Mouse (Mus musculus) macrophage (primary cell): ENCODE results near the gene Ciapin1. TPM values are rescaled to one million over a fixed set of nuclear protein-coding genes. Genes with fewer than 3 reads are reported as not detected.

ENCODE experiments used
- H3K27ac ChIP-seq: fragments of 350-480 bp; formaldehyde crosslinking; 2 replicates; pipeline ENCODE4 v1.9.0; 2021
- H3K36me3 ChIP-seq: fragments of 350-480 bp; formaldehyde crosslinking; 2 replicates; pipeline ENCODE4 v1.9.0; 2021; ENCODE audit errors: inconsistent target
- H3K4me3 ChIP-seq: fragments of 350-480 bp; formaldehyde crosslinking; 2 replicates; pipeline ENCODE4 v1.9.0; 2021; ENCODE audit errors: inconsistent target
- H3K79me2 ChIP-seq: fragments of 350-480 bp; formaldehyde crosslinking; 2 replicates; pipeline ENCODE4 v1.9.0; 2021; ENCODE audit errors: inconsistent target
- WGBS: methylation state at CpG from one replicate; pipeline ENCODE4 v1.1.7; 2026; ENCODE audit warnings: inconsistent platforms; ENCODE audit not compliant: missing documents; 5-methylcytosine and 5-hydroxymethylcytosine counted together
- polyA plus RNA-seq: library from polyadenylated mRNA; stranded (reverse); fragments of 250-400 nt; gene quantifications from 3 replicates; pipeline ENCODE4 v1.2.4, GENCODE M21; 2018; ENCODE audit warnings: inconsistent platforms

The Ciapin1 gene
- polyA plus RNA-seq, 1 experiment from 2014 or later: 10.8 TPM

- Histone ChIP-seq H3K79me2 (no peaks in the 10 kb centered on the region), H3K27ac (no peak overlapping the region), H3K36me3 (no peaks in the 10 kb centered on the region), H3K4me3 (no peak overlapping the region)
- 95% methylated on average over 7 of the region's 7 CpGs for WGBS
These were observed 30.7 kb downstream of the Ciapin1 start for GRCm38 (mm10) chr8:94807506-94807905.

- WGBS: 81% methylated on average over 3 of the region's 4 CpGs
- Histone ChIP-seq H3K4me3 (no peak overlapping the region), H3K79me2 (no peaks in the 10 kb centered on the region), H3K27ac (no peak overlapping the region), H3K36me3 (no peaks in the 10 kb centered on the region)
These were observed 32.3 kb downstream of the Ciapin1 start for GRCm38 (mm10) chr8:94805811-94806210.

- H3K4me3 ChIP-seq: no peak overlapping the region
- WGBS: 23% methylated on average over 10 of the region's 10 CpGs
- H3K27ac ChIP-seq: no peak overlapping the region
- H3K36me3 ChIP-seq: no peaks in the 10 kb centered on the region
- H3K79me2 ChIP-seq: no peaks in the 10 kb centered on the region
These were observed 33.4 kb downstream of the Ciapin1 start for GRCm38 (mm10) chr8:94804546-94805340.

- Histone ChIP-seq H3K36me3 (no peaks in the 10 kb centered on the region), H3K4me3 (no peak overlapping the region), H3K27ac (no peak overlapping the region), H3K79me2 (no peaks in the 10 kb centered on the region)
- WGBS: 74% methylated on average over 6 of the region's 6 CpGs
These were observed 34.6 kb downstream of the Ciapin1 start for GRCm38 (mm10) chr8:94803551-94803950.

- no peak overlapping the region for H3K4me3 ChIP-seq
- 3% methylated on average over 4 of the region's 4 CpGs for WGBS
- no peaks in the 10 kb centered on the region for H3K36me3 ChIP-seq
- no peaks in the 10 kb centered on the region for H3K79me2 ChIP-seq
- H3K27ac ChIP-seq: no peak overlapping the region
These were observed 35.8 kb downstream of the Ciapin1 start for GRCm38 (mm10) chr8:94802375-94802774.

- WGBS: 26% methylated on average over 12 of the region's 14 CpGs
- no peak overlapping the region for H3K4me3 ChIP-seq
- no peak overlapping the region for H3K27ac ChIP-seq
- no peaks in the 10 kb centered on the region for H3K36me3 ChIP-seq
- no peaks in the 10 kb centered on the region for H3K79me2 ChIP-seq
These were observed 36.7 kb downstream of the Ciapin1 start for GRCm38 (mm10) chr8:94801293-94802095.

- WGBS: 28% methylated on average over 7 of the region's 7 CpGs
- Histone ChIP-seq H3K36me3 (no peaks in the 10 kb centered on the region), H3K79me2 (no peaks in the 10 kb centered on the region), H3K27ac (no peak overlapping the region), H3K4me3 (no peak overlapping the region)
These were observed 37.7 kb downstream of the Ciapin1 start for GRCm38 (mm10) chr8:94800278-94800968.

- no peak overlapping the region for H3K4me3 ChIP-seq
- H3K36me3 ChIP-seq: no peaks in the 10 kb centered on the region
- H3K27ac ChIP-seq: no peak overlapping the region
- WGBS: 89% methylated on average over 2 of the region's 2 CpGs
- no peaks in the 10 kb centered on the region for H3K79me2 ChIP-seq
These were observed 43.4 kb downstream of the Ciapin1 start for GRCm38 (mm10) chr8:94794782-94795181.

- H3K79me2 ChIP-seq: no peaks in the 10 kb centered on the region
- WGBS: 93% methylated on average over 4 of the region's 4 CpGs
- H3K4me3 ChIP-seq: no peak overlapping the region
- H3K27ac ChIP-seq: no peak overlapping the region
- H3K36me3 ChIP-seq: no peaks in the 10 kb centered on the region
These were observed 43.8 kb downstream of the Ciapin1 start for GRCm38 (mm10) chr8:94794368-94794767.

GRCm38 (mm10) chr8:94789256-94789955, 48.8 kb downstream of the Ciapin1 start:
- H3K79me2 ChIP-seq: no peaks in the 10 kb centered on the region
- 93% methylated on average over 10 of the region's 10 CpGs for WGBS
- no peak overlapping the region for H3K27ac ChIP-seq

GRCm38 (mm10) chr8:94787524-94788501, 50.3 kb downstream of the Ciapin1 start:
- WGBS: 74% methylated on average over 15 of the region's 15 CpGs
- H3K27ac ChIP-seq: no peak overlapping the region

More at GRCm38 (mm10) chr8:94789256-94789955, 48.8 kb downstream of the Ciapin1 start:
- no peak overlapping the region for H3K4me3 ChIP-seq
- H3K36me3 ChIP-seq: no peaks in the 10 kb centered on the region

GRCm38 (mm10) chr8:94785995-94786595, 52.1 kb downstream of the Ciapin1 start:
- Histone ChIP-seq H3K79me2 (no peaks in the 10 kb centered on the region), H3K36me3 (no peaks in the 10 kb centered on the region), H3K27ac (no peak overlapping the region), H3K4me3 (no peak overlapping the region)
- WGBS: 76% methylated on average over 6 of the region's 6 CpGs

More at GRCm38 (mm10) chr8:94787524-94788501, 50.3 kb downstream of the Ciapin1 start:
- Histone ChIP-seq H3K79me2 (no peaks in the 10 kb centered on the region), H3K36me3 (no peaks in the 10 kb centered on the region), H3K4me3 (no peak overlapping the region)
